Mouse (Mus musculus) lung, adult 18-20 months (tissue): Measurements from ENCODE around the gene Srbd1.

Source experiments
- DNase-seq, 2 experiments: peaks; one replicate each; pipeline ENCODE4 v3.0.0; 2022; ENCODE audit warnings: mixed read lengths in 2 of 2

Srbd1 gene

GRCm38 (mm10) chr17:86145079-86145951, at the start of gene Srbd1:
Gene Srbd1 (minus strand): TSS chr17:86145175.
- peak; percentile 92 to 93 for DNase-seq

DNA sequence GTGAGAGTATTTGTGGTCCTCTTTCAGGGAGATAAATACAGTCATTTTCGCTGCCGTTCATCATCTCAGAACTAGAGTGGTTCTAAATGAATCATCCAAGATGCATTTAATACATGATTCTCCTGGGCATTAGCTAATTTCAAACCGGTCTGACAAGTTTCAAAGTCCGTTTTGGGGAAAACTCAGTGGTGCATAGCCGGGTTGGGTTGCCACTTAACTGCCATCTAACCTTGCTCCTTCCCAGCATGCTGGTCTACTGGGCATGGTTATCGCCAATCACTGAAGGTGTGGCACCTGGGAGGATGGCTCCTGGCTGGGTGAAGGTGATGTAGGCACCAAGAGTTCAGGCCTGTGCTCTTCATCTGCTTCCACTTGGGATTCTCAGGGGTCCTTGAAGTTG, 49.0 kb upstream of the Srbd1 start:
- no peak for DNase-seq

DNA sequence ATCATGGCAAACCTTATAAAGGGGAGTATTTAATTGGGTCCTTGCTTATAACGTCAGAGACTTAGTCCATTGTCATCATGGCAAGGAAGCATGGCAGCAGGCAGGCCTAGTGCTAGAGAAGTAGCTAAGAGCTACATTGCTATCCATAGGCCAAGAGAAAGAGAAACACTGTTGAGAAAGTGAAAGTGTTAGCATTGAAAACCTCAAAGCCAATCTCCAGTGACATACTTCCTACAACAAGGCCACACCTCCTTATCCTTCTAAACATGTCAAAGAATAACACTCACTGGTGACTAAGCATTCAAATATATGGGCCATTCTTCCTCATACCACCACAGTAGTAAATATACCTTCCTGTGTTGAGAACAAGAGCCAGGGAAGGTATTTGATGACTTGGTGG, 42.8 kb upstream of the Srbd1 start:
- no peak for DNase-seq

DNA sequence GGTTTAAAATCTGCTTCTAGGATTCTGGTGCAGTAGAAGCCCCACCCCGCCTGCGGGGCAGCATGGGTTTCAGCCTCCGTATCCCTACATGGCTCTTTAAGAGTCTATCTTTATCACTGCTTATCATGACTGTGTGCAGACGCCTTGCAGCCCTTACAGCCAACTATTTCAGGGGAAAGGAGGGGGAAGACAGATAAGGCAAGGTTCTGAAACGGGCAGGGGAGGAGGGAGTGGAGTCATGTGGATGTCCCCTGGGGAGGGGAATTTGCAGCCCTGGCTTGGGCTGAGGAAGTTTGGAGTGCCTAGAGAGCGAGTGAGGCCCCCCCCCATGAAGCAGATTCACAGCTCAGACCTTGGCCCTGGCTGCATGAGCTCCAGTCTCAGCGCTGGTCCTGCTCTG, 40.6 kb upstream of the Srbd1 start:
- DNase-seq, result no peak

GRCm38 (mm10) chr17:86184552-86185209, 39.7 kb upstream of the Srbd1 start:
- no peak for DNase-seq

DNA sequence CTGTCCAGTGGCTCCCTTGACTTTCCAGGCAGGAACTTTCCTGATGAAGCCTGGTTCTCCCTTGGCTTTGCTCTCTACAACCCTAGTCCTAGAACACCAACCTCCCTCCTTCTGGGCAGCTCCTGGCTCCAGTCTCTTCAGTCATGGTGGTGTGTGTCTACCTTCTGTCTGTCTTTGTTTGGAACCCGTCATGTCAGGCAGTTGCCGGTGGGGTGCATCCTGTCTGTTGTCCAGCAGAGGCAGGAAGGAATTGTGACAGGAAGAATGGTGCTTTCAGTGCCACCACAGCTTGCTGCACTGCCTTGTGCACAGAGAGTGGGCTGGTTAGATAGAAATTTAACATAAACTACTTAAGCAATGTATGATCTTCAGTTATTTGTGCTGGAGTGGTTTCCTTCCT, 38.8 kb upstream of the Srbd1 start:
- no peak for DNase-seq

DNA sequence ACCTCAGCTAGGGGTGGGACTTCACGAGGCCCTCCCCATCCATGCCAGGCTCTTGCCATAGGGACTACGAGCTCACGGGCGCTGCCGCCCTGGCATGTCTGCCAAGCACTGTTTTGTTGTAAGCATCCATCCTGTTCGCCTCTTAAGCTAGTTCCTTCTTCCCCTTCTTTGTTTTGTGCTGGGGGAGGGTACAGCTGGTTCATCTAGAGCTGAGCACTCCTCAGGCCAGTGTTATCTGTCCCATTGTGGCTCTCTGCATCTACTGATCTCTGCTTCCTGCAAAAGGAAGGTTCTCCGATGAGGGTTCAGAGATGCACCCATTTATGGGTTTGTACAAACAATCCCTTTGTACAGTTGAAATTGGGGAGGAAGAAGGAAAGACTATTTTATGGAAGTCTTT, 31.7 kb upstream of the Srbd1 start:
- DNase-seq, result no peak

- DNase-seq, result no peak
Observed at GRCm38 (mm10) chr17:86175516-86175915, 30.5 kb upstream of the Srbd1 start.

- DNase-seq, result no peak
Observed at GRCm38 (mm10) chr17:86170164-86170958, 25.4 kb upstream of the Srbd1 start.

GRCm38 (mm10) chr17:86169092-86169491, 24.1 kb upstream of the Srbd1 start:
- DNase-seq, result no peak

DNA sequence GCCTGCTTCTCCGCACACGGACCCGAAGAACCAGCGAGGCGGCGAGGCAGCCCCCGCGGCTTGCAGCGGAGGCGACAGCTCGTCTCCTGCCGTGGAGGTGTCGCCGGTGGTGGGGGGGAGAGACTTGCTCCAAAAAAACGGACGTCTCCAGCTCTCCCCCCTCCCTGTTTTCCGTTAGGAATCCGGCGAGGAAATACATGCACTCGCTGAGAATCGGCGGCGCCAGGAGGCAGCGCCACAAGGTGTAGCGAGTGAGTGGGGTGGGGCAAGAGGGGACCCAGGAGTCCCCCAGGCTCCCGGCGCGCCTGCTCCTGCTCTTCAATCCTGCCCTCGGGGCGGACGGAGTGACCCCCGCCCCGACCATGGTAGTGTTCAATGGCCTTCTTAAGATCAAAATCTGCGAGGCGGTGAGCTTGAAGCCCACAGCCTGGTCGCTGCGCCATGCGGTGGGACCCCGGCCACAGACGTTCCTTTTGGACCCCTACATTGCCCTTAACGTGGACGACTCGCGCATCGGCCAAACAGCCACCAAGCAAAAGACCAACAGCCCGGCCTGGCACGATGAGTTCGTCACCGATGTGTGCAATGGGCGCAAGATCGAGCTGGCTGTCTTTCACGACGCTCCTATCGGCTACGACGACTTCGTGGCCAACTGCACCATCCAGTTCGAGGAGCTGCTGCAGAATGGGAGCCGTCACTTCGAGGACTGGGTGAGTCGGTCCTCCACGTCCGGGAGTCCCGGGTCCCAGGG, 23.4 kb upstream of the Srbd1 start:
- peak in 1 of 2 experiments; percentile 46 for DNase-seq

DNA sequence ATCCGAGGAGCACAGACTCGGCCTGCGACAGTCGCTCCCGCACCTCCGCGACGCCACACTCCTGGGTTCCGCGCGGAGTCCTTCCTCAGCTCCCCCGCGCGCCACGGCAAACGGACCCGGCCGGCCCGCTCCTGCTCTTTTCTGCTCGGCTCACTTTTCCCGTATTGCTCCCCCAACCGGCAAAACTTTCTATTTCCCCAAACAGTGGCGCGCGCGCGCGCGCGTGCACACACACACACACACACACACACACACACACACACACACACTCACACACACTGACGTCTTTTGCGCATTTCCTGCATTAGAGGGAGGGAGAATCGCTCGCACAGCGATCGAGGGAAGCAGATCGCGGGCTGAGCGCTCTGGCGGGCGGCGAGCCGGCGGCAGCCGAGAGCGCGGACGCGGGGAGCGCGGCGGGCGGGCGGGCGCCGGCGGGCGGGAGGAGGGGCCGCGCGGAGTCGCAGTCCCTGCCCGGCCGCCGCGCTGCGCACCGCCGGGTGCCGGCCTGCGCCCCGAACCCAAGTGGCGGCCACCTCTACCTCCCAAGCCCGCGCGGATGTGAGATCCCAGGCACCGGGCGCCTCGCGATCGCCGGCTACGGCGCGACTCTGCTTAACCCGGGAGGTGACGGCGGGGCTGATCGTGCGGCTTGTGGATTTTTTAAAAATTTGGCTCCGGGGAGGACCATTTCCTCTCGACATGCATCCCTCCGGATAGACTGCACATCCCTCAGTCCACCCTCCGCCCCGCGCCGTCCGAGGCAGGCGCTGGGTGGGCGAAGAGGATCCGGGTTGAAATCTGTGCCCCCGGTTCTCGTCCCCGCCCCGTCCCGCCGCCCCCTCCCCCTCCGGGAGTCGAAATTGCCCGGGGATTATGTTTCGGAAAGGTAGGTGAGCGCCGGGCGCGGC, 22.6 kb upstream of the Srbd1 start, which contains the start of gene Prkce:
Gene Prkce (plus strand): TSS at position 466 of the 911 bp plus-strand sequence.
- DNase-seq, result peak; percentile 87 to 90

- peak; percentile 90 to 92 for DNase-seq
Observed at GRCm38 (mm10) chr17:86166567-86167319, 21.8 kb upstream of the Srbd1 start.

- DNase-seq, result no peak
Observed at GRCm38 (mm10) chr17:86166051-86166566, 21.1 kb upstream of the Srbd1 start.

DNA sequence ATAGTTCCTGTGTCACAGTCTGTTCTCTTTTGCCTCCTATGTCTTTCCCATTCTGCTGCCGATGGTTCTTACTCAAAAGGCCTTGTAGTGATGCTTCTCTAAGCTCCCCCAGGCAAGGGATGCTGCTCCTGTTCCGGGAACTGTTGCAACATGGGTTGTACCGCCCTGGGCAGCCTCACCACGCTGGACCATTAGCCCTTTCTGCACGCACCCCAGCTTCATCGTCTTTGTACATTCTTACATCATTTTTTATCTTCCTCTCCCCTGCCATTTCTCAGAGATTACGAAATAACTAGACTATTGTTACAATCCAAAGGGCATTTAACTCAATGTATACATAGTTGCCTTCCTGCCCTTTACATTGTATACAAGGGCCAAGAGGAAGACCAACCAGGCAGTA, 19.4 kb upstream of the Srbd1 start:
- no peak for DNase-seq

DNA sequence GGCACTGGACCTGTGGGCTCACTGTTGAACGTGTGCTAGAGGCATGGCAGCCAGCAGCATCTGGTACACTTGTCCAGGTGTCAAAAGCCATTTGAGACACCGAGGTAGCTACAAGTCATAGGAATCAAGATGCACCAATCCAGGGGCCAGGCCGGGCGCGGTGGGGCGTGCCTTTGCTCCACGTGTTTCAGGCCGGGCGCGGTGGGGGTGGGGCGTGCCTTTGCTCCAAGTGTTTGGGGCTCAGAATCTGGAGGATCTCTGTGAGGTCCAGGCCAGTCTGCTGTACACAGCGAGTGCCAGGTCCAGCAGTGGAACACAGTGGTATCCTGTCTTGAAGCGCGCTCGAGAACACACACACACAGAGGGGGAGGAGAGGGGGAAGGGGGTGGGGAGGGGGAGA, 17.7 kb upstream of the Srbd1 start:
- no peak for DNase-seq

GRCm38 (mm10) chr17:86156999-86157398, 12.0 kb upstream of the Srbd1 start:
- no peak for DNase-seq

GRCm38 (mm10) chr17:86150867-86151348, 5.9 kb upstream of the Srbd1 start:
- peak; percentile 68 to 70 for DNase-seq

- no peak for DNase-seq
Observed at GRCm38 (mm10) chr17:86149726-86150125, 4.8 kb upstream of the Srbd1 start.

DNA sequence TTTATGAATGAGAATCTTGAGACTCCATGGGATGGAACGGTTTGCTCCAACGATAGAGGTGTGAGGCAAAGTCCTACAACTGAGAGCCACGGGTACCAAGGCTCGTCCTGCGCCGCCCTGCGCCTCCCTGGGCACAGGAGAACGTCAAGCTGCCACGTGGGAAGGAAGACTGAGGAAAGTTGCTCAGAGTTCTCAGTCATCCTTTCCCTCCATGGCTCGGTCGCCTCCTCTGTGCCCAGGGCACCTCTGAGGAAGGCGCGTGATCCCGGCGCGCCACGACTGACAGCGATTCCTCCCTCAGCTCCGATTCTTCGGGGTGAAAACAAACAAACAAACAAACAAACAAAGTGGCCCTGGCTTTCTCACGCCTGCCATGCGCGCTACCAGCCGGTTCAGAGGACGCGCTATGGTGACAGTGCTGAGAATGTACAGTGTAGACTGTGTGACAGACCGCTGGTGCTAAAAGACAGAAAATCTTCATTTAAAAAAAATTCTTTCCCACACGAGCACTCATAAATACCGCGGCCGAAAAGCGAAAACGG, 367 bp downstream of the Srbd1 start:
- DNase-seq, result no peak
